Mouse (Mus musculus) stomach, postnatal 0 days (tissue): ENCODE data around the gene Uba52. TPM values are rescaled to one million over a fixed set of nuclear protein-coding genes. Genes with fewer than 3 reads are reported as not detected.
A peak's percentile ranks its signal among the peaks of the same experiment; 100 is the strongest.

ENCODE experiments used
- ATAC-seq: fragments of 200-750 bp; cut with Nextera tagmentation; 2 replicates; pipeline ENCODE4 v1.8.0; 2017; ENCODE audit not compliant: low FRiP score, low TSS enrichment
- DNase-seq: peaks from one replicate; pipeline ENCODE4 v3.0.0-alpha.2; 2016; ENCODE audit warnings: low spot score
- H3K27ac ChIP-seq: fragments of 300-500 bp; sonication (generic); replicated peaks from 2 replicates; pipeline ENCODE4 v1.5.1; 2014; ENCODE audit warnings: mild to moderate bottlenecking, control low read depth
- H3K27me3 ChIP-seq: fragments of 300-500 bp; sonication (generic); 2 replicates; pipeline ENCODE4 v1.6.1; 2014; ENCODE audit warnings: low read length; ENCODE audit not compliant: control insufficient read depth, insufficient read depth
- H3K36me3 ChIP-seq: fragments of 300-500 bp; sonication (generic); 2 replicates; pipeline ENCODE4 v1.6.1; 2014; ENCODE audit warnings: low read length, mixed read lengths; ENCODE audit not compliant: control insufficient read depth, insufficient read depth
- H3K4me1 ChIP-seq: fragments of 300-500 bp; sonication (generic); replicated peaks from 2 replicates; pipeline ENCODE4 v1.6.1; 2014; ENCODE audit warnings: antibody characterized with exemption; ENCODE audit not compliant: control insufficient read depth, insufficient read depth
- H3K4me2 ChIP-seq: fragments of 300-500 bp; sonication (generic); replicated peaks from 2 replicates; pipeline ENCODE4 v1.6.1; 2014; ENCODE audit warnings: low read depth, mild to moderate bottlenecking, control low read depth, moderate library complexity
- H3K4me3 ChIP-seq: fragments of 300-500 bp; sonication (generic); 2 replicates; pipeline ENCODE4 v1.5.1; 2014; ENCODE audit warnings: low read depth, low read length, control low read depth
- H3K9ac ChIP-seq: fragments of 300-500 bp; sonication (generic); 2 replicates; pipeline ENCODE4 v1.6.1; 2014; ENCODE audit warnings: mild to moderate bottlenecking, low read length, control low read depth, mixed read lengths
- H3K9me3 ChIP-seq: fragments of 300-500 bp; sonication (generic); 2 replicates; pipeline ENCODE4 v1.6.1; 2016; ENCODE audit warnings: low read length; ENCODE audit not compliant: control insufficient read depth
- CTCF ChIP-seq: IDR thresholded peaks from 2 replicates; pipeline ENCODE4 v1.5.1; 2016; ENCODE audit warnings: antibody characterized with exemption, low read depth, mild to moderate bottlenecking, moderate library complexity
- EP300 ChIP-seq: optimal IDR thresholded peaks from 2 replicates; pipeline ENCODE3; 2016; ENCODE audit warnings: antibody characterized with exemption
- WGBS: fragments of 180-500 bp; shearing (Covaris S2); extraction: QIAGEN DNeasy Blood & Tissue Kit; methylation state at CpG from one replicate; pipeline ENCODE4 v1.1.7; 2014; 5-methylcytosine and 5-hydroxymethylcytosine counted together
- polyA plus RNA-seq: library from polyadenylated mRNA; unstranded; fragments of >200 nt; fragmentation: Nextera tagmentation; extraction: Ambion mirVana; gene quantifications from 2 replicates; pipeline ENCODE4 v1.2.1, GENCODE M21; 2015

Gene Uba52
- polyA plus RNA-seq, 1 experiment from 2014 or later, result 966 TPM

DNA sequence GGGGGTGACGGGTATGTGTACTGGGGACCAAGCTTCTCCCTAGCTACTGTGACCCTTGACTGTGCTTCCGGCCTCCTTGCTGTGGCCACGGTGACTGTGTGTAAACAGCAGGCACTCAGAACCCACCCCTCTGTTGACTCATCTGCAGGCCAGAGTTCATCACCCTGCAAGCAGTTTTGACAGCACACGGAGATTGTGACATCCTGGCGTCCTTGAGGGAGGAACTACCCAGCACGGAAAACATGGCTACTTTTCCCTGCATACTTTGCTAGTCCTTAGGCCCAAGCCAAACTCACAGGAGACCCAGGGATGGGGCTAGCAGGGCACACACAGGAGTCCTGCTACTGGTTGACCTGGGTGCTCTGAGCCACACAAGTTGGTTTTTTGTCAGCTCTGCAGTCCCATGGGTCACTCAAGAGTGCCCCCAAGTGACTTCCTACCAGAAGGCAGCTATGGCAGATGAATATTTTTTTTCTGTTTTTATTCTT, 33.6 kb upstream of the Uba52 start:
- peak; percentile 61 for TF ChIP-seq CTCF
- TF ChIP-seq EP300, result no peak
- Histone ChIP-seq H3K27ac (peak overlapping the region; percentile 81), H3K4me1 (no peaks in the 10 kb centered on the region; the same call in 1 of the 2 replicates), H3K36me3 (no peaks in the 10 kb centered on the region), H3K9me3 (no peaks in the 10 kb centered on the region), H3K4me2 (no peak overlapping the region; the same call in 1 of the 2 replicates), H3K27me3 (no peaks in the 10 kb centered on the region), H3K4me3 (no peak overlapping the region), H3K9ac (no peak overlapping the region)
- ATAC-seq (peak; percentile 25), DNase-seq (peak; percentile 71)
- 51% methylated on average over 6 of the region's 6 CpGs for WGBS

DNA sequence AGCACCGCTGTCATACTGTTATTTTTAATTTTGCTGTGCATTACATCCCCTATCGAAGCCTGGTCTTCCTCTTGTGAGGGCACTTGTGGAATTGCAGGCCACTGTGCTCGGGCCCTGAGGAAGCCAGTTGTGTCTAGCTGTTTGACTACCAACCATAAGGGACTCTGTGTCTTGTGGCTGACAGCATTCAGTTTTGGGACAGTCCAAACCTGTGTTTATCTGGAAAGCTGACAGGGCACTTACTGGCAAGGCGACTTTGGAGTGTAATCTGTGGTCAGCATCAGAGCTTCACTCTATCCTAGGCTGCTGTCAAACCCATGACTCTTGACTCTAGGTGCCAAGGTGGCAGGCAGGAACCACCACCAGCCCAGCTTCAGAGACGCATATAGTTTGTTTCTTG, 30.5 kb upstream of the Uba52 start:
- H3K36me3 ChIP-seq, result no peaks in the 10 kb centered on the region
- no peaks in the 10 kb centered on the region for H3K27me3 ChIP-seq
- peak overlapping the region; percentile 95 for H3K4me2 ChIP-seq
- no peaks in the 10 kb centered on the region for H3K9me3 ChIP-seq
- peak overlapping the region; percentile 97 for H3K27ac ChIP-seq
- WGBS, result 68% methylated on average over 5 of the region's 5 CpGs
- H3K9ac ChIP-seq, result peak overlapping the region; percentile 89
- no peak for TF ChIP-seq CTCF
- TF ChIP-seq EP300, result no peak
- ATAC-seq (no peak), DNase-seq (no peak)
- H3K4me3 ChIP-seq, result no peak overlapping the region; the same call in 1 of the 2 replicates
- no peaks in the 10 kb centered on the region; the same call in 1 of the 2 replicates for H3K4me1 ChIP-seq

DNA sequence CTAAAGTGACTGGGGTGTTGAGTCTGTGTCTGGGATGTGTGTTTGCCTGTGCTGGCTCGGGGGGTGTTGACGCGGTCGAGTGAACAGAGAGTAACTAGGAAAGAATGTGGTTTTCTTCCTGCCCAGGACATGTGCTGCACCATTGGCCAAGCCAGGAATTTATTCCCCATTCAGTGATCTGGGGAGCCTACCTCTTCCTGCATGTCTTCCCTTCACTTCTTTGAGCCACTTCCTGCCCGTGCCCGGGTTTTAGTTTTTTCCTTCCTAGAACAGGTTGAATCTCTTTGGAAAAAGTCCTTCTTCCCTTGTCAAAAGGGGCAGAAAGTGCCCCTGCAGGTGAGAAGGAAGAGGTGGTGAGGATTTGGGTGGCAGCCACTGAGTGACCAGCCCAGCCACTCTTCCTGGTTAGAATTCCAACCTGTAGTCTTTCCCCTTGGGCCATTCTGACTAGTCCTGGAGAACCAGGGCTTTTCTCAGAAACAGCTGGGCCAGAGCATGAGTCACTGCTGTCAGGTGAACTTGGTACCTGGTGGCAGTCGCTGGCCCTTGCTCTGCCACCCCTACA, 30.0 kb upstream of the Uba52 start:
- peak; percentile 74 for DNase-seq
- Histone ChIP-seq H3K9me3 (no peaks in the 10 kb centered on the region), H3K27me3 (no peaks in the 10 kb centered on the region), H3K27ac (peak overlapping the region; percentile 97), H3K36me3 (peaks cover 1% of the 10 kb centered on the region; the same call in 1 of the 2 replicates), H3K4me3 (peak overlapping the region; percentile 87), H3K4me1 (no peaks in the 10 kb centered on the region; the same call in 1 of the 2 replicates), H3K4me2 (peak overlapping the region; percentile 95), H3K9ac (peak overlapping the region; percentile 89)
- WGBS, result 24% methylated on average over 7 of the region's 7 CpGs
- ATAC-seq, result peak; percentile 2; the same call in 1 of the 2 replicates
- TF ChIP-seq CTCF (no peak; the same call in 1 of the 2 replicates), EP300 (no peak)

DNA sequence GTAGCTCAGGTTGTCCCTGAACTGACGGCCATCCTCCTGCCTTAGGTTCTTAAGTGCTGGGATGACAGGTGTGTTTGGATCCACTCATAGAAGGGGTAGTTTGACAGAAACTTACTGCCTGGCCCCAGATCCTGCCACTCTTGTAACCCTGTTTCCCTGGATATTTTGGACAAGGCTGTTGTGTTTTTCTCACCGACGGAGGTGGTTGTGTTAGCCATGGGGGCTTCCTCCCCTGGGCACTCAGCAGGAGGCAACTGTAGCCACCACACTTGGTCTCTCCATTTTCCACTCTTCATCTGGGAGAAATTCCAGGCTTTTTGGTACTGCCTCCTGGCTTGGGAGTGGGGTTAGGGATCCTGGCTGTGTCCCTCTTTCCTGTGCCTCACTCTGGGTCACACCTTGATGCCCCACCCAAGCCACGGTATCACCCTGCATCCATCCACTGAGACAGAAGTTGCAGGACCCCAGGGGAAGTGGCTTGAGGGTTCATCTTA, 29.5 kb upstream of the Uba52 start:
- 11% methylated on average over 4 of the region's 4 CpGs for WGBS
- ATAC-seq, result no peak
- no peak for DNase-seq
- Histone ChIP-seq H3K4me2 (peak overlapping the region; percentile 95), H3K4me1 (no peaks in the 10 kb centered on the region; the same call in 1 of the 2 replicates), H3K36me3 (peaks cover 5% of the 10 kb centered on the region), H3K4me3 (peak overlapping the region; percentile 87), H3K27me3 (no peaks in the 10 kb centered on the region), H3K27ac (peak overlapping the region; percentile 97), H3K9ac (peak overlapping the region; percentile 89), H3K9me3 (no peaks in the 10 kb centered on the region)
- TF ChIP-seq EP300 (peak; percentile 54), CTCF (no peak)

DNA sequence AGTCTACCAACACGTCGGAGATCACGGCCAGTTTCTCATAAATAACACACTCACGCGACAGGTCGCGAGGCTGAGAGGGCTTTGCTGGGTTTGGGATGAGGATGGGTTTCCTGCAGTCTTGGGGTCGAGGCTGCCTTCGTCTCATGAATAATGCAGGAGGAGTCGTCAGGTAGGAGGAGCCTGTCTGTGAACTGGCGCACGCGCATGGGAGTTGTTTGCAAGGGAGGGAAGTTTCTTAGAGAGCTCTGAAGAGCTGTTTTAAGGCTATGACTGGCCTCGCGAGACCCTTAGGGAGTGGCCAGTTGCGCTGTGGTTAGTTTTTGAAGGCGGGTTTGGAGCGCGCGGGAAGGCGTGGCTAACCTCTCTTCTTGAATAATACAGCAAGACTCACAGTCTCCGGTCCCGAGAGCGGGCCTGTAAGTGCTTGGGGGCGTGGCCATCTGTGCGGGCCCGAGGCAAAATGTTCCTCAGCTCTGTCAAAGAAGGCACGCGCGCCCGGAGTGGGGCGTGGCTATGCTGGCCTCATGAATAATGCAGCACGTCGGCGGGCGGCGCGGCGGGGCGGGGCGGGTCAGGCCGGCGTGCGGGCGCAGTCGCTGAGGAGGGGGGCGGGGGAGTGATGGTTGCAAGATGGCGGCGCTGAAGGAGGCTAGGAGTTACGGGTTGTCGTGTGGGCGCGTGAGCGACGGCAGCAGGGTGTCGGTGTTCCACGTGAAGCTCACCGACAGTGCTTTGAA, 28.6 kb upstream of the Uba52 start, which contains the start of gene Ell:
Ell (plus strand) TSS at position 381 of the 737 bp plus-strand sequence.
- ATAC-seq, result peak; percentile 90

More for the DNA sequence above, 28.6 kb upstream of the Uba52 start, which contains the start of gene Ell:
- Histone ChIP-seq H3K27ac (peak within 1 kb of the TSS; percentile 97), H3K9ac (peak within 1 kb of the TSS; percentile 89), H3K4me1 (no peaks in the 10 kb centered on the region; the same call in 1 of the 2 replicates), H3K4me2 (peak within 1 kb of the TSS; percentile 95), H3K4me3 (peak within 1 kb of the TSS; percentile 87), H3K27me3 (no peaks in the 10 kb centered on the region), H3K9me3 (no peaks in the 10 kb centered on the region), H3K36me3 (peaks cover 8% of the 10 kb centered on the region)
- TF ChIP-seq CTCF (no peak; the same call in 1 of the 2 replicates), EP300 (peak; percentile 80)
- under 1% methylated on average over 48 of the region's 58 CpGs for WGBS
- peak; percentile 100 for DNase-seq
